Mouse (Mus musculus) CD8-positive naive resting alpha-beta T cell, adult 57 days (primary cell): Measurements from ENCODE around the gene Aass. TPM values are rescaled to one million over a fixed set of nuclear protein-coding genes. Genes with fewer than 3 reads are reported as not detected.

Experiments used
- total RNA-seq: library from RNA; stranded (reverse); gene quantifications from one replicate; pipeline ENCODE4 v1.2.4, GENCODE M21; 2023

Gene Aass
- total RNA-seq = not detected

DNA sequence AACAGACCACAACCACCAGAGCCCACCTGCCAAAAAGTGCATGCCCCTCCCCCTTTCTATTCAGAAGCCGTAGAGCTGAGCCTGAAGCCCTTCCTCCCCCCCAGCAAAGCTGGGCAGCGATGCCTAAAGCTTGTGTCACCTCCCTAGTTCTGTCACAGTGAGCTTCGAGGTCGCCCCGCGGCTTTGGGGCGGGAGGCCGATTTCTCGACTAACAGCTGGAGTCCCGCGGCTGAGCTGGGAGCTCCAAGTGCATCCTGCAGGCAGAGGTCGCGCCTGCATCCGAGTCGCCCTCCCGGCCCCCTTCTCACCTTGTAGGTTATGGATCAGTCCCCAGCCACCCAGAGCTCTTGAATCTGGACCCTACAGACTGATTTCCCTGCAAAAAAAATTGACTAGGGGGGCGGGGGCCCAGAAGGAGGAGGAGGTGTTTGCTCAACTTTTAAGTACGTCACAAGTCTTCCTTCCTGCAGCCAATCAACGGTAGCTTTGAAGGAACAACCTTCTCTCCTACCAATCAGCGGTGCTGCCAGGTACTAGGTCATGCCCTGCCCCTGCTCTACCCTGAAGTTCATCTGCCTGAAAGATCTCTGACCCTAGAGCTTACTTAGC is at the start of gene Aass:
Gene Aass (minus strand): TSS at position 414 of the 609 bp plus-strand sequence.

Other genes with a start within 250 kb of the Aass start
- not detected for gene Fezf1, start 115.4 kb upstream of the Aass start, total RNA-seq